11 mouse cellular contexts compared by ENCODE assay signal in the genomic region with DNA sequence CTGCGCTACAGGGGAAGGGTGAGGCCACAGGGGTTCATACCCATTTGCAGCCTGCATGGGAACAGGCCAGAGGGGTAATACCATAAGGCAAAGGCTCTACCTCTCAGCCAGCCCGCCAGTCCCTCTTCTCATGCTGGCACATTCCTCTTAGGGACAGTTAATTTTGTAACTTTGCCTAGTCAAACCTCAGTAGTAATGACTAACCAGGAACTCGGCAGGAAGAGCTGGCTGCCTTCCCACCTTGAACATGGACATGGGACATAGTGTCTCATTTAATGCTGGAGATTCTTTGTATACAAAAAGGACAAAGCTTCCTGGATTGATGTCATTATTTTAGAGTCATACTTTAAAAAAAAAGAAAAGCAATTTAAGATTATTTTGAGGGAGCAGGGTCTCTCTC. TPM values are rescaled to one million over a fixed set of nuclear protein-coding genes. Genes with fewer than 3 reads are reported as not detected.
A peak's percentile ranks its signal among the peaks of the same experiment; 100 is the strongest.
DNase-seq lines count a peak whose midpoint lies in the region; ATAC-seq and TF ChIP-seq lines count a peak whose summit lies in the region.
"Had no signal": no experiment of that assay in that cellular context is flagged by ENCODE, and none has a peak within 500 bp of the region (broad histone marks: within the 10 kb centered on the region; RNA-seq: fewer than 3 reads in every experiment).

No protein-coding gene starts in this region.

- H3K9me3 ChIP-seq in kidney, embryonic 14.5 days (ENCODE audit: control insufficient read depth, low read length) = no peaks in the 10 kb centered on the region
- no peaks in the 10 kb centered on the region for H3K9me3 ChIP-seq in midbrain, embryonic 15.5 days

- H3K4me1 ChIP-seq in kidney, embryonic 14.5 days (ENCODE audit: control insufficient read depth, insufficient read depth, low read length) = no peaks in the 10 kb centered on the region
- no peaks in the 10 kb centered on the region for H3K4me1 ChIP-seq in midbrain, embryonic 15.5 days

- H3K4me3 ChIP-seq in kidney, embryonic 14.5 days (ENCODE audit: low read length) = no peak overlapping the region
- no peak overlapping the region for H3K4me3 ChIP-seq in midbrain, embryonic 15.5 days
- no peak overlapping the region for H3K4me3 ChIP-seq in left cerebral cortex, adult 2 months

- no peak overlapping the region for H3K27ac ChIP-seq in kidney, embryonic 14.5 days (ENCODE audit: low read depth, low read length)
- no peak overlapping the region for H3K27ac ChIP-seq in midbrain, embryonic 15.5 days
- no peak overlapping the region for H3K27ac ChIP-seq in left cerebral cortex, adult 2 months

- 75% methylated on average over 3 of the region's 3 CpGs for WGBS in kidney, embryonic 14.5 days
- WGBS in midbrain, embryonic 15.5 days = 85% methylated on average over 3 of the region's 3 CpGs

- no peaks in the 10 kb centered on the region for H3K27me3 ChIP-seq in kidney, embryonic 14.5 days (ENCODE audit: control insufficient read depth, insufficient read depth, low read length)
- H3K27me3 ChIP-seq in midbrain, embryonic 15.5 days (replicated peaks) = no peaks in the 10 kb centered on the region

- no peak for TF ChIP-seq CTCF in left cerebral cortex, adult 2 months (IDR thresholded peaks at IDR 0.05)

- no peaks in the 10 kb centered on the region for H3K36me3 ChIP-seq in kidney, embryonic 14.5 days (ENCODE audit: control insufficient read depth, insufficient read depth, low read length)
- H3K36me3 ChIP-seq in midbrain, embryonic 15.5 days (replicated peaks) = no peaks in the 10 kb centered on the region

- no peak overlapping the region for H3K4me2 ChIP-seq in kidney, embryonic 14.5 days (replicated peaks; ENCODE audit: low read depth, low read length)
- no peak overlapping the region for H3K4me2 ChIP-seq in midbrain, embryonic 15.5 days

- DNase-seq in kidney, adult 11 months = peak; percentile 89
- DNase-seq in adrenal gland, postnatal 25 days = peak; percentile 50
- DNase-seq in cerebellum, postnatal 14 days = peak; percentile 43 to 56
- DNase-seq in kidney, adult 8-10 months = peak; percentile 89 to 91
- DNase-seq in B cell, adult 2 months = no peak
- DNase-seq in left cerebral cortex, adult 2 months (ENCODE audit: extremely low spot score in 1 of 2, low spot score in 2 of 2) = no peak
- DNase-seq: midbrain, embryonic 14.5 days; right cerebral cortex, postnatal 14 days had no signal

- intact Hi-C loops in left cerebral cortex, adult 2 months (cut with DNase I) = no loop called here

- no peak overlapping the region for H3K9ac ChIP-seq in kidney, embryonic 14.5 days (ENCODE audit: low read depth, low read length)
- no peak overlapping the region for H3K9ac ChIP-seq in midbrain, embryonic 15.5 days

- no peak for ATAC-seq in kidney, embryonic 14.5 days (ENCODE audit: low FRiP score, low TSS enrichment)
- no peak for ATAC-seq in midbrain, embryonic 15.5 days (replicated peaks)

RNA-seq across cellular contexts. Expression of a gene that starts 30.7 kb away (rescaled TPM):
- 4.7 and 4.9 TPM in 2 replicates for polyA plus RNA-seq in kidney, embryonic 14.5 days (2014; fragmentation: Nextera tagmentation; extraction: Ambion mirVana)
- 33.9 and 35.3 TPM in 2 replicates for total RNA-seq in adrenal gland, postnatal 25 days (2021)
- 4.0 and 4.3 TPM in 2 replicates for polyA plus RNA-seq in midbrain, embryonic 15.5 days (2015; fragmentation: Nextera tagmentation; extraction: Ambion mirVana)
- 10 to 100 TPM in 1 of 2 experiments, 1 to 10 TPM in 1; 9.9 to 14.7 TPM for total RNA-seq in left cerebral cortex, adult 2 months (2021)
- total RNA-seq: neutrophil, adult 5-6 weeks had no signal

Comparison
In these comparisons a context has a peak if more than half of its experiments do, and no peak if none do; other contexts are left out.
1. DNase-seq: peak in kidney, adult 11 months (single experiment), adrenal gland, postnatal 25 days (single experiment), cerebellum, postnatal 14 days (2 of 2) and kidney, adult 8-10 months (2 of 2); none in B cell, adult 2 months (0 of 2) and left cerebral cortex, adult 2 months (0 of 2).